Mouse (Mus musculus) hindbrain, embryonic 10.5 days (tissue): Measurements from ENCODE around the gene Dph1. TPM values are rescaled to one million over a fixed set of nuclear protein-coding genes. Genes with fewer than 3 reads are reported as not detected.

Experiments used
- DNase-seq: peaks from one replicate; pipeline ENCODE4 v3.0.0-alpha.2; 2017; ENCODE audit warnings: low spot score
- H3K27ac ChIP-seq: fragments of 300-500 bp; sonication (generic); 2 replicates; pipeline ENCODE4 v1.5.1; 2016; ENCODE audit warnings: mild to moderate bottlenecking, moderate library complexity
- H3K27me3 ChIP-seq: fragments of 300-500 bp; sonication (generic); 2 replicates; pipeline ENCODE4 v1.6.1; 2016; ENCODE audit warnings: mild to moderate bottlenecking; ENCODE audit not compliant: poor library complexity, insufficient read depth, severe bottlenecking
- H3K36me3 ChIP-seq: fragments of 300-500 bp; sonication (generic); 2 replicates; pipeline ENCODE4 v1.6.1; 2016; ENCODE audit warnings: mild to moderate bottlenecking, moderate library complexity
- H3K4me1 ChIP-seq: fragments of 300-500 bp; sonication (generic); replicated peaks from 2 replicates; pipeline ENCODE4 v1.6.1; 2016; ENCODE audit warnings: mild to moderate bottlenecking
- H3K4me3 ChIP-seq: fragments of 300-500 bp; sonication (generic); 2 replicates; pipeline ENCODE4 v1.5.1; 2016; ENCODE audit warnings: mild to moderate bottlenecking, moderate library complexity
- H3K9me3 ChIP-seq: fragments of 300-500 bp; sonication (generic); 2 replicates; pipeline ENCODE4 v1.6.1; 2016; ENCODE audit warnings: mild to moderate bottlenecking, moderate library complexity
- WGBS: fragments of 180-500 bp; shearing (Covaris S2); methylation state at CpG from one replicate; pipeline ENCODE4 v1.1.7; 2016; 5-methylcytosine and 5-hydroxymethylcytosine counted together
- polyA plus RNA-seq: library from polyadenylated mRNA; unstranded; fragments of >200 nt; fragmentation: Nextera tagmentation; extraction: Ambion mirVana; gene quantifications from 2 replicates; pipeline ENCODE4 v1.2.1, GENCODE M21; 2016

The Dph1 gene
- polyA plus RNA-seq, 1 experiment from 2014 or later: 23.2 TPM

- DNase-seq: no peak
- H3K9me3 ChIP-seq: no peaks in the 10 kb centered on the region
- no peaks in the 10 kb centered on the region for H3K36me3 ChIP-seq
- peaks cover 78% of the 10 kb centered on the region for H3K4me1 ChIP-seq
- no peak overlapping the region for H3K4me3 ChIP-seq
- H3K27me3 ChIP-seq: peaks cover 80% of the 10 kb centered on the region
- 82% methylated on average over 5 of the region's 5 CpGs for WGBS
- no peak overlapping the region for H3K27ac ChIP-seq
Observed at GRCm38 (mm10) chr11:75199951-75200350, 8.9 kb upstream of the Dph1 start.

GRCm38 (mm10) chr11:75198792-75199191 is 7.8 kb upstream of the Dph1 start:
- 60% methylated on average over 4 of the region's 4 CpGs for WGBS
- Histone ChIP-seq H3K27me3 (peaks cover 91% of the 10 kb centered on the region), H3K27ac (no peak overlapping the region), H3K36me3 (no peaks in the 10 kb centered on the region), H3K9me3 (no peaks in the 10 kb centered on the region), H3K4me1 (peaks cover 79% of the 10 kb centered on the region), H3K4me3 (no peak overlapping the region)
- no peak for DNase-seq

- Histone ChIP-seq H3K4me1 (peaks cover 80% of the 10 kb centered on the region), H3K27ac (no peak overlapping the region), H3K9me3 (no peaks in the 10 kb centered on the region), H3K36me3 (no peaks in the 10 kb centered on the region), H3K27me3 (peaks cover 93% of the 10 kb centered on the region), H3K4me3 (no peak overlapping the region)
- 21% methylated on average over 7 of the region's 7 CpGs for WGBS
- DNase-seq: no peak
Observed at GRCm38 (mm10) chr11:75197956-75198355, 6.9 kb upstream of the Dph1 start.

- 51% methylated on average over 6 of the region's 6 CpGs for WGBS
- Histone ChIP-seq H3K4me1 (peaks cover 73% of the 10 kb centered on the region), H3K27me3 (peaks cover 100% of the 10 kb centered on the region), H3K36me3 (no peaks in the 10 kb centered on the region), H3K27ac (no peak overlapping the region), H3K9me3 (no peaks in the 10 kb centered on the region), H3K4me3 (peak overlapping the region; percentile 2; the same call in 1 of the 2 replicates)
- no peak for DNase-seq
Observed at GRCm38 (mm10) chr11:75196131-75196530, 5.1 kb upstream of the Dph1 start.

GRCm38 (mm10) chr11:75194850-75195461 is 3.9 kb upstream of the Dph1 start:
- Histone ChIP-seq H3K9me3 (no peaks in the 10 kb centered on the region), H3K27me3 (peaks cover 92% of the 10 kb centered on the region), H3K27ac (peak overlapping the region; percentile 75; the same call in 1 of the 2 replicates), H3K4me3 (peak overlapping the region; percentile 60), H3K36me3 (no peaks in the 10 kb centered on the region), H3K4me1 (peaks cover 72% of the 10 kb centered on the region)
- peak; percentile 72 for DNase-seq
- WGBS: under 1% methylated on average over 39 of the region's 39 CpGs

GRCm38 (mm10) chr11:75194121-75194849 is 3.2 kb upstream of the Dph1 start:
- Histone ChIP-seq H3K27ac (peak overlapping the region; percentile 75), H3K9me3 (no peaks in the 10 kb centered on the region), H3K27me3 (peaks cover 85% of the 10 kb centered on the region), H3K36me3 (no peaks in the 10 kb centered on the region), H3K4me1 (peaks cover 78% of the 10 kb centered on the region), H3K4me3 (peak overlapping the region; percentile 60)
- DNase-seq: peak; percentile 52
- under 1% methylated on average over 52 of the region's 52 CpGs for WGBS

GRCm38 (mm10) chr11:75193256-75194071 is 2.4 kb upstream of the Dph1 start, which contains the start of gene Rtn4rl1:
Rtn4rl1 (plus strand) TSS chr11:75193783.
- peak within 1 kb of the TSS; percentile 60 for H3K4me3 ChIP-seq
- no peaks in the 10 kb centered on the region for H3K9me3 ChIP-seq
- no peaks in the 10 kb centered on the region for H3K36me3 ChIP-seq
- under 1% methylated on average over 84 of the region's 84 CpGs for WGBS
- H3K4me1 ChIP-seq: peaks cover 80% of the 10 kb centered on the region
- H3K27ac ChIP-seq: peak within 1 kb of the TSS; percentile 75
- peak; percentile 58 for DNase-seq
- peaks cover 77% of the 10 kb centered on the region for H3K27me3 ChIP-seq

GRCm38 (mm10) chr11:75192336-75193214 is 1.5 kb upstream of the Dph1 start:
- 23% methylated on average over 13 of the region's 13 CpGs for WGBS
- H3K27me3 ChIP-seq: peaks cover 68% of the 10 kb centered on the region
- peaks cover 71% of the 10 kb centered on the region for H3K4me1 ChIP-seq
- peak; percentile 80 for DNase-seq
- no peaks in the 10 kb centered on the region for H3K36me3 ChIP-seq
- peak overlapping the region; percentile 60 for H3K4me3 ChIP-seq
- H3K27ac ChIP-seq: no peak overlapping the region
- no peaks in the 10 kb centered on the region for H3K9me3 ChIP-seq

- Histone ChIP-seq H3K27ac (no peak overlapping the region), H3K9me3 (no peaks in the 10 kb centered on the region), H3K4me3 (no peak overlapping the region; the same call in 1 of the 2 replicates), H3K27me3 (peaks cover 61% of the 10 kb centered on the region), H3K4me1 (peaks cover 66% of the 10 kb centered on the region), H3K36me3 (no peaks in the 10 kb centered on the region)
- no peak for DNase-seq
- 69% methylated on average over 6 of the region's 6 CpGs for WGBS
Observed at GRCm38 (mm10) chr11:75191841-75192240, 800 bp upstream of the Dph1 start.

- WGBS: under 1% methylated on average over 24 of the region's 24 CpGs
- Histone ChIP-seq H3K9me3 (no peaks in the 10 kb centered on the region), H3K4me3 (peak overlapping the region; percentile 93), H3K36me3 (peaks cover 5% of the 10 kb centered on the region; the same call in 1 of the 2 replicates), H3K4me1 (peaks cover 58% of the 10 kb centered on the region), H3K27ac (peak overlapping the region; percentile 80), H3K27me3 (peaks cover 46% of the 10 kb centered on the region)
- peak; percentile 87 for DNase-seq
Observed at GRCm38 (mm10) chr11:75190371-75190724, 693 bp downstream of the Dph1 start.

GRCm38 (mm10) chr11:75189713-75190370 is 1.2 kb downstream of the Dph1 start:
- peaks cover 58% of the 10 kb centered on the region for H3K4me1 ChIP-seq
- under 1% methylated on average over 22 of the region's 22 CpGs for WGBS
- H3K9me3 ChIP-seq: no peaks in the 10 kb centered on the region
- DNase-seq: no peak
- peaks cover 9% of the 10 kb centered on the region for H3K36me3 ChIP-seq
- H3K27ac ChIP-seq: peak overlapping the region; percentile 80
- peaks cover 41% of the 10 kb centered on the region for H3K27me3 ChIP-seq
- H3K4me3 ChIP-seq: peak overlapping the region; percentile 93
